Mouse (Mus musculus) adrenal gland (tissue): ENCODE measurements around the gene Mff.

Experiments used
- intact Hi-C: fragments of 180-260 bp; cut with DNase I; formaldehyde crosslinking; loops from one replicate; pipeline ENCODE4 v1.15.1; 2025

The Mff gene

GRCm38 (mm10) chr1:82768269-82768668 is 43.6 kb downstream of the Mff start, which contains the start of gene Tm4sf20:
TSS of gene Tm4sf20 (minus strand) at chr1:82768461.
- intact Hi-C loops = no loop called here

- intact Hi-C loops = no loop called here
Measured at GRCm38 (mm10) chr1:82771022-82771586, 46.4 kb downstream of the Mff start, which contains the start of gene Gm47791. TSS of gene Gm47791 (minus strand) at chr1:82771243.

GRCm38 (mm10) chr1:82772428-82772827 is 47.7 kb downstream of the Mff start:
- intact Hi-C loops = no loop called here

GRCm38 (mm10) chr1:82773208-82773607 is 48.5 kb downstream of the Mff start:
- intact Hi-C loops = no loop called here

GRCm38 (mm10) chr1:82775293-82775692 is 50.6 kb downstream of the Mff start:
- intact Hi-C loops = no loop called here

- intact Hi-C loops = no loop called here
Measured at GRCm38 (mm10) chr1:82779388-82779966, 54.8 kb downstream of the Mff start.

- intact Hi-C loops = loop anchor here (10.0 kb wide), 1 partner anchor 121 kb away; no protein-coding TSS in a partner anchor
Measured at GRCm38 (mm10) chr1:82783559-82783958, 58.9 kb downstream of the Mff start.

- intact Hi-C loops = loop anchor here (5.0 to 10.0 kb wide), 4 partner anchors 57 to 292 kb away; no protein-coding TSS in a partner anchor
Measured at GRCm38 (mm10) chr1:82785546-82785945, 60.9 kb downstream of the Mff start.

- intact Hi-C loops = loop anchor here (5.0 to 10.0 kb wide), 4 partner anchors 55 to 290 kb away; no protein-coding TSS in a partner anchor
Measured at GRCm38 (mm10) chr1:82787414-82787813, 62.7 kb downstream of the Mff start.

GRCm38 (mm10) chr1:82788070-82788469 is 63.4 kb downstream of the Mff start:
- intact Hi-C loops = loop anchor here (5.0 to 10.0 kb wide), 4 partner anchors 54 to 289 kb away; no protein-coding TSS in a partner anchor

GRCm38 (mm10) chr1:82791105-82791504 is 66.4 kb downstream of the Mff start:
- intact Hi-C loops = no loop called here

- intact Hi-C loops = no loop called here
Measured at GRCm38 (mm10) chr1:82792238-82792637, 67.5 kb downstream of the Mff start.

- intact Hi-C loops = no loop called here
Measured at GRCm38 (mm10) chr1:82793110-82793509, 68.4 kb downstream of the Mff start.

GRCm38 (mm10) chr1:82793986-82794385 is 69.3 kb downstream of the Mff start:
- intact Hi-C loops = no loop called here

- intact Hi-C loops = loop anchor here (5.0 kb wide), 1 partner anchor 42 kb away; the partner anchor contains the start of gene Agfg1
Measured at GRCm38 (mm10) chr1:82795211-82795610, 70.5 kb downstream of the Mff start.

- intact Hi-C loops = loop anchor here (5.0 kb wide), 1 partner anchor 41 kb away; the partner anchor contains the start of gene Agfg1
Measured at GRCm38 (mm10) chr1:82795702-82796443, 71.2 kb downstream of the Mff start.

GRCm38 (mm10) chr1:82797088-82797487 is 72.4 kb downstream of the Mff start:
- intact Hi-C loops = loop anchor here (5.0 kb wide), 1 partner anchor 40 kb away; the partner anchor contains the start of gene Agfg1

GRCm38 (mm10) chr1:82798304-82798703 is 73.6 kb downstream of the Mff start:
- intact Hi-C loops = loop anchor here (5.0 kb wide), 1 partner anchor 39 kb away; the partner anchor contains the start of gene Agfg1

- intact Hi-C loops = loop anchor here (5.0 kb wide), 1 partner anchor 38 kb away; the partner anchor contains the start of gene Agfg1
Measured at GRCm38 (mm10) chr1:82798922-82799321, 74.2 kb downstream of the Mff start.

GRCm38 (mm10) chr1:82801105-82801783 is 76.6 kb downstream of the Mff start:
- intact Hi-C loops = no loop called here
